Mouse (Mus musculus) liver, postnatal 0 days (tissue): Measurements from ENCODE around the gene Ralgds.

Source experiments
- CTCF ChIP-seq: sonication (generic); IDR thresholded peaks from 2 replicates; pipeline ENCODE4 v1.5.1; 2016; ENCODE audit warnings: antibody characterized with exemption, low read depth
- EP300 ChIP-seq: IDR thresholded peaks from 2 replicates; pipeline ENCODE4 v1.6.1; 2016; ENCODE audit warnings: antibody characterized with exemption, low read depth, mild to moderate bottlenecking

- TF ChIP-seq CTCF, result no peak
- TF ChIP-seq EP300, result no peak
Observed at GRCm38 (mm10) chr2:28468486-28469225, 44.3 kb upstream of the Ralgds start.
